Mouse (Mus musculus): ENCODE results near the gene Tead1.

DNA sequence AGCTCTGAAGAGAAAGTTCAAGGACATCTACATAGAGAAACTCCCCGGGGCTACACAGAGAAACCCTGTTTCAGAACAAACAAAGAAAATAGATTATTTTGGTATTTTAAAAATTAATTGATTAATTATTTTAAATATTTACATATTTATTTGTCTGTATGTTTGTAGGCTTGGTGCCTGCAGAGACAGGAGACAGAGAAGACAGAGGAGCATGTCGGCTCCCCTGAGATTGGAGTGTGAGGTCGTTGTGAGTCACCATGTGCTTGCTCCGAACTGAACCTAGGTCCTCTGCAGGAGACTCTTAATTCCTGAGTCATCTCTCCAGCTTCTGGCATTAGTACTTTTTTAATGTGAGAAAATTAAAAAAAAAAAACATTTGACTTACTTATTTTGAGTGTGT, 24.2 kb downstream of the Tead1 start:
- TF ChIP-seq CTCF (IDR thresholded peaks at IDR 0.05; ENCODE audit: borderline replicate concordance, insufficient read depth, low read depth, low read length) (no peak), POLR2A (IDR thresholded peaks at IDR 0.05; ENCODE audit: borderline replicate concordance, insufficient read depth, low read length) (no peak)
